Comparison of ENCODE assay signal across 16 mouse cellular contexts in the genomic region with DNA sequence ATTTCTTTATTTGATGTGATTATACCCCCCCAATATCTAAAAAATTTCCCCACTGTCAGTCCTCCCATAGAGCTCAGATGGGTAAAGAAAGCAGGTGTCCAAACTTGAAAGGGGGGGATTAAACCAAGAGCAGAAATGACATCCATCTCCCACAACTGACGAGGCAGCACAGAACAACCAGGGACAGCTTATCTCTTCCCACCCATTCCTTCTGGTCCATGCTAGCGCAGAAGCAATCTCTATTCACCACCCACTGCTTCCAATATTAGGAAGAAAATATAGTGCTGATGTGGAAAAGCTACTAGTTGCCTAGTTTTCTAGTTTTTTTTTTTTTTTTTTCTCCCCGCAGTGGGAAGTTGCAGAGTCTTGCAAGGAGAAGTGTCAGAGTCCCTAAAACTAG. TPM values are rescaled to one million over a fixed set of nuclear protein-coding genes. Genes with fewer than 3 reads are reported as not detected.
"Had no signal": no experiment of that assay in that cellular context is flagged by ENCODE, and none has a peak within 500 bp of the region (broad histone marks: within the 10 kb centered on the region; RNA-seq: fewer than 3 reads in every experiment).

No protein-coding gene starts in this region.

- H3K4me3 ChIP-seq: limb, embryonic 13.5 days; liver, embryonic 15.5 days; midbrain, embryonic 13.5 days had no signal

- H3K27me3 ChIP-seq: limb, embryonic 13.5 days; liver, embryonic 15.5 days; midbrain, embryonic 13.5 days had no signal

- H3K36me3 ChIP-seq: limb, embryonic 13.5 days; liver, embryonic 15.5 days; midbrain, embryonic 13.5 days had no signal

- H3K9ac ChIP-seq: limb, embryonic 13.5 days; liver, embryonic 15.5 days; midbrain, embryonic 13.5 days had no signal

- H3K9me3 ChIP-seq: limb, embryonic 13.5 days; liver, embryonic 15.5 days; midbrain, embryonic 13.5 days had no signal

- DNase-seq: kidney, adult 11 months; kidney, adult 9 months; kidney, postnatal 36 days; left cerebral cortex, postnatal 4 days; right cerebral cortex, adult 18-20 months; right cerebral cortex, postnatal 25 days; thymus, postnatal 36 days had no signal

- H3K27ac ChIP-seq: kidney, postnatal 0 days; limb, embryonic 13.5 days; liver, embryonic 15.5 days; midbrain, embryonic 13.5 days had no signal

- H3K4me1 ChIP-seq: limb, embryonic 13.5 days; midbrain, embryonic 13.5 days had no signal

- ATAC-seq: midbrain, embryonic 13.5 days had no signal

- H3K4me2 ChIP-seq: limb, embryonic 13.5 days; liver, embryonic 15.5 days; midbrain, embryonic 13.5 days had no signal

RNA-seq across cellular contexts. Expression of gene Adora3, which starts 34.8 kb away (rescaled TPM):
- polyA plus RNA-seq: intestine, embryonic 14.5 days had no signal

RNA-seq across cellular contexts. Expression of gene Tmigd3, which starts 34.8 kb away (rescaled TPM):
- total RNA-seq: left cerebral cortex, adult 18-20 months; left cerebral cortex, postnatal 4 days; midbrain, postnatal 0 days had no signal
- polyA plus RNA-seq: limb, embryonic 13.5 days; lung, embryonic 16.5 days; midbrain, embryonic 13.5 days; midbrain, postnatal 0 days; neural tube, embryonic 14.5 days had no signal
